Mouse (Mus musculus): Measurements from ENCODE around the gene Nek7. TPM values are rescaled to one million over a fixed set of nuclear protein-coding genes. Genes with fewer than 3 reads are reported as not detected.

The Nek7 gene
- polyA plus RNA-seq, 1 experiment from 2014 or later, result 35.1 TPM

GRCm38 (mm10) chr1:138619114-138619971 is 598 bp downstream of the Nek7 start:
- DNase-seq, result peak; percentile 98
- Histone ChIP-seq H3K4me2 (peak overlapping the region; percentile 85), H3K9me3 (ENCODE audit: low read depth, low read length) (no peaks in the 10 kb centered on the region), H3K9ac (peak overlapping the region; percentile 83), H3K4me3 (ENCODE audit: low read depth, low read length) (peak overlapping the region; percentile 92), H3K27me3 (ENCODE audit: insufficient read depth, low read length) (no peaks in the 10 kb centered on the region), H3K27ac (ENCODE audit: low read depth) (peak overlapping the region; percentile 96), H3K36me3 (ENCODE audit: insufficient read depth) (no peaks in the 10 kb centered on the region), H3K4me1 (ENCODE audit: insufficient read depth) (no peaks in the 10 kb centered on the region)
- TF ChIP-seq CTCF (IDR thresholded peaks at IDR 0.05; ENCODE audit: low read depth), result no peak
- peak; percentile 95 for ATAC-seq (ENCODE audit: insufficient read depth)
- under 1% methylated on average over 57 of the region's 83 CpGs for WGBS

DNA sequence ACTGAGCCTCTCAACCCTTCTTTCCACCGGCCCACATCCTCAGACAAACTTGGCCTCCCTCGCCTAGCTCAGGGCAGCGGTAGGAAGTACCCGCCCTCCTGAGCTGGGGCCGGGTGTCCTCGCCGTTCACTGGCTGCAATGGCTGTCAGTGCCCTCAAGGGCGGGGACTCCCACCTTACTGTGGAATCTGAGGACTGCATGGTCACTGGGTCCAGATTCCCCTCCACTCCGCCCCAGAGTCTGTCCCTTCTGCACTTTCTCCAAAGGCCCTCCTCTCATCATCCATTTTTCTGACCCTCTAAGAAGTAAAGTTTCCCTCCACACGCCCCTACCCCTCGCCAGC is 2.0 kb downstream of the Nek7 start:
- TF ChIP-seq CTCF (IDR thresholded peaks at IDR 0.05; ENCODE audit: low read depth), result peak; percentile 61
- DNase-seq, result peak; percentile 93
- H3K4me2 ChIP-seq, result peak overlapping the region; percentile 85
- H3K27ac ChIP-seq (ENCODE audit: low read depth), result peak overlapping the region; percentile 78
- 0% methylated on average over 11 of the region's 11 CpGs for WGBS
- H3K9me3 ChIP-seq (ENCODE audit: low read depth, low read length), result no peaks in the 10 kb centered on the region
- peak overlapping the region; percentile 92 for H3K4me3 ChIP-seq (ENCODE audit: low read depth, low read length)
- no peaks in the 10 kb centered on the region for H3K4me1 ChIP-seq (ENCODE audit: insufficient read depth)
- no peaks in the 10 kb centered on the region for H3K27me3 ChIP-seq (ENCODE audit: insufficient read depth, low read length)
- H3K36me3 ChIP-seq (ENCODE audit: insufficient read depth), result no peaks in the 10 kb centered on the region
- ATAC-seq (ENCODE audit: insufficient read depth), result peak; percentile 89
- H3K9ac ChIP-seq, result peak overlapping the region; percentile 83

- H3K27ac ChIP-seq (ENCODE audit: low read depth), result peak overlapping the region; percentile 78
- no peaks in the 10 kb centered on the region for H3K4me1 ChIP-seq (ENCODE audit: insufficient read depth)
- H3K9me3 ChIP-seq (ENCODE audit: low read depth, low read length), result no peaks in the 10 kb centered on the region
- H3K9ac ChIP-seq, result peak overlapping the region; percentile 83
- DNase-seq, result peak; percentile 47
- H3K36me3 ChIP-seq (ENCODE audit: insufficient read depth), result no peaks in the 10 kb centered on the region
- peak overlapping the region; percentile 85 for H3K4me2 ChIP-seq
- peak overlapping the region; percentile 92 for H3K4me3 ChIP-seq (ENCODE audit: low read depth, low read length)
- 12% methylated on average over 17 of the region's 17 CpGs for WGBS
- ATAC-seq (ENCODE audit: insufficient read depth), result no peak
- TF ChIP-seq CTCF (IDR thresholded peaks at IDR 0.05; ENCODE audit: low read depth), result no peak
- no peaks in the 10 kb centered on the region for H3K27me3 ChIP-seq (ENCODE audit: insufficient read depth, low read length)
Observed at GRCm38 (mm10) chr1:138617279-138618011, 2.5 kb downstream of the Nek7 start.

DNA sequence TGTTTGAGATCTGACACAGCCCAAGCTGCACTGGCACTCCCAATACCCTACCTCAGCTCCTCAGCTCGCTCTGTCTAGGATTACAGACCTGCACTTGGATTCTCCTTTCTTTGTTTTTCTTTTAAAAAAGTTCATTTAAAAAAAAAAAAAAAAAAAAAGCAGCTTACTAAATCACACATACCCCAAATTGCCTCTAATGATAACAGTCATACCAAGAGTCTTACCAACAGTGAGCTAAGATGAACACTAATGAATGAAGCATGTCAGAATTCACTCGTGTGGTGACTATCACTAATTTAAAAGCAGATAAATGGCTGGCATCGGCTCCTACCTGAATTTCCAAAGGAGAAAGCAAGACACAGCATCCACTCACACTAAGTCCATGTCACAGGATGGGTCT is 4.6 kb downstream of the Nek7 start:
- no peak overlapping the region for H3K4me2 ChIP-seq

DNA sequence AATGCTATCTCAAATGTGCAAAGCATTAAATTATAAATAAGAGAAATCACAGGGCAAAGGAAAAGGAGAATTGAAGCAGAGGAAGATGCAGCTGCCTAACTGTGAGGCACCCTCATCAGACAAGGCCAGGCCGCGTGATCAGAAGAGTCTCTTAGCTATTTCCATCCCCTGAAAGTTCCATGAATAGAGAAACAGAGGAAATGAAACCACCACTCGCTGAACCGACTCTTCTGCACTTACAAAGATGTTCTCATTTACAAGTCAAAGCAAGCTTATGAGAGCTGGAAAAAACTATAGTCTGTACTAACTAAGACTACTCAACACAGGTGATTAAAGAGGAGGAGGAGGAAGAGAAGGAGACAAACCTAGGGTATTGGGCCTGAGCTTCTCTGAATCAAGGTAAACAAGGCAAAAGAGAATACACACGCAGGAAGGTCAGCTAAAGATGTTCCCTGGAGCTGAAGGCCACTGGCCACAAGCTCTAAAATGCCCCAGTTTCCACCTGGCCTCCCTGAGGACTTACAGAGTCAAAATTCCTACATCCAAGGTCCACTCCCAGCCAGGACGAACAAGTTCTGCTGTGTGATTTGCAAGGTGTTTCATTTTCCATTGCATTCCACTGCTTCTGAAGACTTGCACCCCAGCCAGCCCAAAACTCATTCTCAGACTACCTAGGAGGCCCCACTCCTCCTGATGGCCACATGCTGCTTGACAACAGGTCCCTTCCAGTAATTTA is 5.2 kb downstream of the Nek7 start:
- DNase-seq (no peak), ATAC-seq (ENCODE audit: insufficient read depth) (no peak)
- H3K4me2 ChIP-seq, result no peak overlapping the region
- 72% methylated on average over 6 of the region's 6 CpGs for WGBS
- H3K27me3 ChIP-seq (ENCODE audit: insufficient read depth, low read length), result no peaks in the 10 kb centered on the region
- no peak overlapping the region for H3K4me3 ChIP-seq (ENCODE audit: low read depth, low read length)
- TF ChIP-seq CTCF (IDR thresholded peaks at IDR 0.05; ENCODE audit: low read depth), result no peak
- no peaks in the 10 kb centered on the region for H3K36me3 ChIP-seq (ENCODE audit: insufficient read depth)
- H3K9ac ChIP-seq, result no peak overlapping the region
- no peaks in the 10 kb centered on the region for H3K4me1 ChIP-seq (ENCODE audit: insufficient read depth)
- H3K9me3 ChIP-seq (ENCODE audit: low read depth, low read length), result no peaks in the 10 kb centered on the region
- no peak overlapping the region for H3K27ac ChIP-seq (ENCODE audit: low read depth)

More for the DNA sequence above, 4.6 kb downstream of the Nek7 start:
- TF ChIP-seq CTCF (IDR thresholded peaks at IDR 0.05; ENCODE audit: low read depth), result no peak
- no peaks in the 10 kb centered on the region for H3K36me3 ChIP-seq (ENCODE audit: insufficient read depth)
- H3K4me1 ChIP-seq (ENCODE audit: insufficient read depth), result no peaks in the 10 kb centered on the region
- H3K27me3 ChIP-seq (ENCODE audit: insufficient read depth, low read length), result no peaks in the 10 kb centered on the region
- no peak overlapping the region for H3K27ac ChIP-seq (ENCODE audit: low read depth)
- 77% methylated on average over 3 of the region's 3 CpGs for WGBS
- H3K4me3 ChIP-seq (ENCODE audit: low read depth, low read length), result no peak overlapping the region
- H3K9me3 ChIP-seq (ENCODE audit: low read depth, low read length), result no peaks in the 10 kb centered on the region
- ATAC-seq (ENCODE audit: insufficient read depth), result no peak
- no peak overlapping the region for H3K9ac ChIP-seq
- DNase-seq, result no peak

DNA sequence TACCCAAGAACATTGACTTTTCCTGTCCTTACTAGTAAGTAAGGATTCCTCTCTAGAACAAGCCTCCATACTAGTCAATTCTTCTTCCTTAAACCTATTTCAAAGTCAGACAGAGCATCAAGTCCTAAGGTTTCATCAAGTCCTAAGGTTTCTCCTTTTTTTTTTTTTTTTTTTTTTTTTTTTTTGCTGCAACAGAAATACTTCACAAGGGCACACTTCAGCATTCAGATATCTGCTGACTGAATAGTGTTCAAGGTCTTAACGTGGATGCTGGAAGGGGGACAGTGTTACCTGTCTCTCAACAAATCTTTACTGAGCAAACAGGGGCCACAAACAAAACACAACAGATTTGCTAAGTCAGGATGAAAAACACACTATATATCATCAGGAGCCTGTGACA is 7.8 kb downstream of the Nek7 start:
- Histone ChIP-seq H3K9ac (no peak overlapping the region), H3K27me3 (ENCODE audit: insufficient read depth, low read length) (no peaks in the 10 kb centered on the region), H3K4me1 (ENCODE audit: insufficient read depth) (no peaks in the 10 kb centered on the region), H3K4me2 (no peak overlapping the region), H3K27ac (ENCODE audit: low read depth) (no peak overlapping the region), H3K4me3 (ENCODE audit: low read depth, low read length) (no peak overlapping the region), H3K9me3 (ENCODE audit: low read depth, low read length) (no peaks in the 10 kb centered on the region), H3K36me3 (ENCODE audit: insufficient read depth) (no peaks in the 10 kb centered on the region)
- 67% methylated on average over 1 of the region's 1 CpGs for WGBS
- no peak for DNase-seq
- no peak for TF ChIP-seq CTCF (IDR thresholded peaks at IDR 0.05; ENCODE audit: low read depth)
- ATAC-seq (ENCODE audit: insufficient read depth), result no peak
